ENCODE assay signal across 15 mouse cellular contexts in genomic region chr2:68924344-68924743, GRCm38 (mm10).
A peak's percentile ranks its signal among the peaks of the same experiment; 100 is the strongest.
DNase-seq lines count a peak whose midpoint lies in the region; ATAC-seq and TF ChIP-seq lines count a peak whose summit lies in the region.
"Had no signal": no experiment of that assay in that cellular context is flagged by ENCODE, and none has a peak within 500 bp of the region (broad histone marks: within the 10 kb centered on the region; RNA-seq: fewer than 3 reads in every experiment).

No protein-coding gene starts in this region.

- H3K27ac ChIP-seq in heart, embryonic 11.5 days (ENCODE audit: low read depth, low read length) = no peak overlapping the region
- H3K27ac ChIP-seq in layer of hippocampus, adult 2 months = peak overlapping the region; percentile 54
- H3K27ac ChIP-seq: hindbrain, embryonic 14.5 days; limb, embryonic 13.5 days; midbrain, embryonic 10.5 days had no signal

- 0 out of 2 replicates have a peak, but pooled peaks cover 2% of the 10 kb centered on the region for H3K4me1 ChIP-seq in heart, embryonic 11.5 days (ENCODE audit: control insufficient read depth, insufficient read depth, low read length)
- H3K4me1 ChIP-seq: midbrain, embryonic 10.5 days had no signal

- 87% methylated on average over 9 of the region's 9 CpGs for WGBS in heart, embryonic 11.5 days (ENCODE audit: insufficient replicate concordance)

- no peaks in the 10 kb centered on the region for H3K27me3 ChIP-seq in heart, embryonic 11.5 days (ENCODE audit: control insufficient read depth, insufficient read depth, low read length)
- H3K27me3 ChIP-seq: limb, embryonic 13.5 days had no signal

- no peaks in the 10 kb centered on the region for H3K9me3 ChIP-seq in heart, embryonic 11.5 days (replicated peaks; ENCODE audit: control insufficient read depth, low read length)
- H3K9me3 ChIP-seq: limb, embryonic 13.5 days; midbrain, embryonic 10.5 days had no signal

- no peak overlapping the region for H3K9ac ChIP-seq in heart, embryonic 11.5 days (ENCODE audit: low read depth, low read length)
- H3K9ac ChIP-seq: hindbrain, embryonic 14.5 days; limb, embryonic 13.5 days had no signal

- H3K4me2 ChIP-seq in heart, embryonic 11.5 days = no peak overlapping the region
- H3K4me2 ChIP-seq: hindbrain, embryonic 14.5 days; limb, embryonic 13.5 days had no signal

- peak; percentile 26 to 44 for DNase-seq in heart, adult 18-20 months
- DNase-seq in layer of hippocampus, adult 2 months (ENCODE audit: low spot score in 2 of 2) = no peak
- no peak for DNase-seq in layer of hippocampus, adult 9-10 months (ENCODE audit: low spot score)
- DNase-seq in cerebellum, adult 18-20 months = peak; percentile 82 to 85
- peak; percentile 84 to 91 for DNase-seq in cerebellum, postnatal 25 days
- DNase-seq in adrenal gland, adult 8-10 months = no peak
- no peak for DNase-seq in layer of hippocampus, adult 9-11 months
- DNase-seq: kidney, adult 8-10 months; right cerebral cortex, adult 18-20 months; thymus, postnatal 36 days had no signal

- TF ChIP-seq CTCF in layer of hippocampus, adult 2 months (conservative IDR thresholded peaks at IDR 0.05) = no peak

- ATAC-seq in heart, embryonic 11.5 days (replicated peaks; ENCODE audit: insufficient number of reproducible peaks, low FRiP score, low TSS enrichment) = no peak

- no peaks in the 10 kb centered on the region for H3K36me3 ChIP-seq in heart, embryonic 11.5 days (ENCODE audit: control insufficient read depth, insufficient read depth, low read length)
- H3K36me3 ChIP-seq: limb, embryonic 13.5 days; midbrain, embryonic 10.5 days had no signal

- H3K4me3 ChIP-seq in heart, embryonic 11.5 days (ENCODE audit: low read depth, low read length) = no peak overlapping the region
- H3K4me3 ChIP-seq in layer of hippocampus, adult 2 months = no peak overlapping the region
- H3K4me3 ChIP-seq: limb, embryonic 13.5 days; midbrain, embryonic 10.5 days; myocyte had no signal

Comparison
In these comparisons a context has a peak if more than half of its experiments do, and no peak if none do; other contexts are left out.
1. DNase-seq: peak in heart, adult 18-20 months (2 of 2), cerebellum, adult 18-20 months (2 of 2) and cerebellum, postnatal 25 days (2 of 2); none in layer of hippocampus, adult 2 months (0 of 2), layer of hippocampus, adult 9-10 months (single experiment), adrenal gland, adult 8-10 months (single experiment) and layer of hippocampus, adult 9-11 months (single experiment).